Mouse (Mus musculus) embryonic fibroblast, embryonic 13.5 days (primary cell): Measurements from ENCODE around the gene Sult2b1.

Experiments
- CTCF ChIP-seq: IDR thresholded peaks from 2 replicates; pipeline ENCODE4 v1.5.1; 2011; ENCODE audit warnings: mild to moderate bottlenecking, control low read depth, low read length, moderate library complexity, borderline replicate concordance; ENCODE audit not compliant: insufficient read depth
- POLR2A ChIP-seq: IDR thresholded peaks from 2 replicates; pipeline ENCODE4 v1.6.1; 2011; ENCODE audit warnings: low read depth, mild to moderate bottlenecking, control low read depth, low read length, moderate library complexity

DNA sequence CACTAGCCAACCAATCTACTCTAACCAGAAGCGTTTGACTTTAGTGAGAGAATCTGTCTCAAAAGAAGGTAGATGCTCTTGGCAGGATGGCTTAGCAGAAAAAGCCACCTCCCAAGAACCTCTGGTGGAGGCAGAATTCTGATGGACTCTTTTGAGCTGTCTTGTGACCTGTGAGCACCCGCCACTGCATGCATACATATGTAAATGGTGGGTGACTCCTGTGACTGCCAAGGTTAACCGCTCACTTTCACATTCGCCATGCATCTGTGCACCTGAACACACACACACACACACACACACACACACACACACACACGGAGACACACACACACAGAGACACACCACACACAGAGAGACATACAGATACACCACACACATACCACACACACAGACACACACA lies 37.0 kb downstream of the Sult2b1 start:
- TF ChIP-seq CTCF (no peak), POLR2A (no peak)
